Mouse (Mus musculus) layer of hippocampus, postnatal 25 days (tissue): ENCODE measurements around the gene Zfp65. TPM values are rescaled to one million over a fixed set of nuclear protein-coding genes. Genes with fewer than 3 reads are reported as not detected.

Experiments
- total RNA-seq, 2 experiments: library from RNA; stranded (reverse); gene quantifications; 2 replicates each; pipeline ENCODE4 v1.2.3; 2021

The Zfp65 gene
- total RNA-seq, 2 experiments from 2014 or later = 14.7 to 15.1 TPM

Other genes with a start within 250 kb of the Zfp65 start
- 10 to 100 TPM; 16.6 to 19.8 TPM for gene Zfp874b, start 244.9 kb downstream of the Zfp65 start, total RNA-seq
- gene Zfp58, start 228.6 kb downstream of the Zfp65 start, total RNA-seq = 1 to 10 TPM; 8.0 to 8.1 TPM
- gene Gm26965, start 203.0 kb downstream of the Zfp65 start, total RNA-seq = under 1 TPM in 1 of 2 experiments, not detected in 1; 0.49 TPM
- gene Zfp87, start 203.0 kb downstream of the Zfp65 start, total RNA-seq = 10 to 100 TPM; 21.7 to 22.8 TPM
- 10 to 100 TPM in 1 of 2 experiments, 1 to 10 TPM in 1; 9.7 to 11.4 TPM for gene Zfp748, start 175.3 kb downstream of the Zfp65 start, total RNA-seq
- 1 to 10 TPM; 8.6 to 8.7 TPM for gene Zfp729b, start 119.5 kb downstream of the Zfp65 start, total RNA-seq
- gene Gm49345, start 91.4 kb downstream of the Zfp65 start, total RNA-seq = 1 to 10 TPM; 1.3 to 2.6 TPM
- gene Zfp729a, start 91.4 kb downstream of the Zfp65 start, total RNA-seq = 1 to 10 TPM; 8.4 to 9.7 TPM
- 10 to 100 TPM; 18.5 to 25.1 TPM for gene Zfp738, start 42.1 kb downstream of the Zfp65 start, total RNA-seq
- gene Zfp85, start 26.1 kb upstream of the Zfp65 start, total RNA-seq = 1 to 10 TPM; 6.2 to 6.6 TPM
- 1 to 10 TPM; 4.5 to 7.1 TPM for gene Zfp493, start 50.5 kb upstream of the Zfp65 start, total RNA-seq
- 1 to 10 TPM; 7.2 to 7.7 TPM for gene Zfp273, start 84.6 kb upstream of the Zfp65 start, total RNA-seq
- 1 to 10 TPM; 6.3 to 8.4 TPM for gene Gm10037, start 101.9 kb upstream of the Zfp65 start, total RNA-seq
- not detected for gene BC048507, start 134.2 kb upstream of the Zfp65 start, total RNA-seq